Mouse (Mus musculus) lung, embryonic 16.5 days (tissue): Measurements from ENCODE around the gene Fam111a. TPM values are rescaled to one million over a fixed set of nuclear protein-coding genes. Genes with fewer than 3 reads are reported as not detected.

ENCODE experiments used
- ATAC-seq: fragments of 200-750 bp; cut with Nextera tagmentation; 2 replicates; pipeline ENCODE4 v1.8.0; 2017; ENCODE audit warnings: low read depth, mild to moderate bottlenecking, moderate library complexity
- H3K27ac ChIP-seq: fragments of 300-500 bp; sonication (generic); 2 replicates; pipeline ENCODE4 v1.5.1; 2014; ENCODE audit warnings: mild to moderate bottlenecking, control low read depth, low read length
- H3K27me3 ChIP-seq: fragments of 300-500 bp; sonication (generic); 2 replicates; pipeline ENCODE4 v1.6.1; 2014; ENCODE audit warnings: low read depth, low read length, mixed read lengths; ENCODE audit not compliant: control insufficient read depth, insufficient read depth
- H3K36me3 ChIP-seq: fragments of 300-500 bp; sonication (generic); 2 replicates; pipeline ENCODE4 v1.6.1; 2014; ENCODE audit warnings: low read length; ENCODE audit not compliant: control insufficient read depth, insufficient read depth
- H3K4me1 ChIP-seq: fragments of 300-500 bp; sonication (generic); replicated peaks from 2 replicates; pipeline ENCODE4 v1.6.1; 2014; ENCODE audit warnings: low read length, mixed read lengths; ENCODE audit not compliant: control insufficient read depth, insufficient read depth
- H3K4me2 ChIP-seq: fragments of 300-500 bp; sonication (generic); 2 replicates; pipeline ENCODE4 v1.6.1; 2014; ENCODE audit warnings: low read depth, low read length, control low read depth
- H3K4me3 ChIP-seq: fragments of 300-500 bp; sonication (generic); 2 replicates; pipeline ENCODE4 v1.5.1; 2014; ENCODE audit warnings: mild to moderate bottlenecking, low read length, control low read depth
- H3K9ac ChIP-seq: fragments of 300-500 bp; sonication (generic); 2 replicates; pipeline ENCODE4 v1.6.1; 2014; ENCODE audit warnings: low read length, control low read depth
- H3K9me3 ChIP-seq: fragments of 300-500 bp; sonication (generic); 2 replicates; pipeline ENCODE4 v1.6.1; 2016; ENCODE audit warnings: low read length; ENCODE audit not compliant: control insufficient read depth
- WGBS: fragments of 180-500 bp; shearing (Covaris S2); extraction: QIAGEN DNeasy Blood & Tissue Kit; methylation state at CpG from one replicate; pipeline ENCODE4 v1.1.7; 2014; 5-methylcytosine and 5-hydroxymethylcytosine counted together
- polyA plus RNA-seq: library from polyadenylated mRNA; unstranded; fragments of >200 nt; fragmentation: Nextera tagmentation; extraction: Ambion mirVana; gene quantifications from 2 replicates; pipeline ENCODE4 v1.2.1, GENCODE M21; 2015

Gene Fam111a
- polyA plus RNA-seq, 1 experiment from 2014 or later = 33.6 TPM

GRCm38 (mm10) chr19:12502756-12503155 lies 42.8 kb upstream of the Fam111a start:
- Histone ChIP-seq H3K4me3 (no peak overlapping the region), H3K27ac (no peak overlapping the region), H3K36me3 (no peaks in the 10 kb centered on the region), H3K9me3 (no peaks in the 10 kb centered on the region), H3K9ac (no peak overlapping the region), H3K27me3 (no peaks in the 10 kb centered on the region), H3K4me1 (peaks cover 13% of the 10 kb centered on the region; the same call in 1 of the 2 replicates), H3K4me2 (no peak overlapping the region)
- WGBS = 70% methylated on average over 7 of the region's 7 CpGs
- no peak for ATAC-seq

- H3K4me2 ChIP-seq = no peak overlapping the region
- H3K27ac ChIP-seq = no peak overlapping the region
- no peak overlapping the region for H3K4me3 ChIP-seq
- H3K9me3 ChIP-seq = no peaks in the 10 kb centered on the region
- no peaks in the 10 kb centered on the region for H3K36me3 ChIP-seq
- H3K27me3 ChIP-seq = no peaks in the 10 kb centered on the region
- H3K4me1 ChIP-seq = no peaks in the 10 kb centered on the region
- H3K9ac ChIP-seq = no peak overlapping the region
- ATAC-seq = no peak
Measured at GRCm38 (mm10) chr19:12514621-12515020, 30.9 kb upstream of the Fam111a start.

GRCm38 (mm10) chr19:12517671-12518540 lies 27.6 kb upstream of the Fam111a start:
- 2% methylated on average over 15 of the region's 16 CpGs for whole genome bisulfite sequencing
- peak; percentile 82 for ATAC-seq
- no peaks in the 10 kb centered on the region for H3K27me3 ChIP-seq
- H3K27ac ChIP-seq = peak overlapping the region; percentile 25; the same call in 1 of the 2 replicates
- no peaks in the 10 kb centered on the region for H3K9me3 ChIP-seq
- no peaks in the 10 kb centered on the region for H3K4me1 ChIP-seq
- peak overlapping the region; percentile 78 for H3K9ac ChIP-seq
- H3K36me3 ChIP-seq = no peaks in the 10 kb centered on the region
- peak overlapping the region; percentile 85 for H3K4me2 ChIP-seq
- peak overlapping the region; percentile 57 for H3K4me3 ChIP-seq

- no peak overlapping the region; the same call in 1 of the 2 replicates for H3K4me3 ChIP-seq
- ATAC-seq = no peak
- no peaks in the 10 kb centered on the region for H3K4me1 ChIP-seq
- H3K4me2 ChIP-seq = peak overlapping the region; percentile 85
- H3K9me3 ChIP-seq = no peaks in the 10 kb centered on the region
- no peaks in the 10 kb centered on the region for H3K36me3 ChIP-seq
- no peak overlapping the region for H3K27ac ChIP-seq
- peak overlapping the region; percentile 78 for H3K9ac ChIP-seq
- no peaks in the 10 kb centered on the region for H3K27me3 ChIP-seq
Measured at GRCm38 (mm10) chr19:12518541-12518890, 27.0 kb upstream of the Fam111a start.

- WGBS = 38% methylated on average over 4 of the region's 4 CpGs
Measured at GRCm38 (mm10) chr19:12523377-12523776, 22.2 kb upstream of the Fam111a start.

GRCm38 (mm10) chr19:12537168-12537567 lies 8.4 kb upstream of the Fam111a start:
- Histone ChIP-seq H3K9ac (no peak overlapping the region), H3K4me3 (no peak overlapping the region), H3K27ac (no peak overlapping the region), H3K27me3 (no peaks in the 10 kb centered on the region), H3K9me3 (no peaks in the 10 kb centered on the region), H3K4me1 (no peaks in the 10 kb centered on the region), H3K4me2 (no peak overlapping the region), H3K36me3 (no peaks in the 10 kb centered on the region)
- ATAC-seq = no peak

More at GRCm38 (mm10) chr19:12523377-12523776, 22.2 kb upstream of the Fam111a start:
- Histone ChIP-seq H3K36me3 (no peaks in the 10 kb centered on the region), H3K4me1 (no peaks in the 10 kb centered on the region), H3K4me3 (no peak overlapping the region), H3K9ac (no peak overlapping the region), H3K9me3 (no peaks in the 10 kb centered on the region), H3K27me3 (no peaks in the 10 kb centered on the region), H3K4me2 (no peak overlapping the region), H3K27ac (no peak overlapping the region)
- ATAC-seq = no peak

- no peak overlapping the region for H3K27ac ChIP-seq
- H3K9ac ChIP-seq = no peak overlapping the region
- WGBS = 68% methylated on average over 1 of the region's 1 CpGs
- no peaks in the 10 kb centered on the region for H3K4me1 ChIP-seq
- H3K36me3 ChIP-seq = no peaks in the 10 kb centered on the region
- H3K27me3 ChIP-seq = no peaks in the 10 kb centered on the region
- no peaks in the 10 kb centered on the region for H3K9me3 ChIP-seq
- H3K4me3 ChIP-seq = no peak overlapping the region
- ATAC-seq = no peak
- H3K4me2 ChIP-seq = no peak overlapping the region
Measured at GRCm38 (mm10) chr19:12539975-12540374, 5.6 kb upstream of the Fam111a start.

GRCm38 (mm10) chr19:12540727-12541126 lies 4.8 kb upstream of the Fam111a start:
- H3K36me3 ChIP-seq = no peaks in the 10 kb centered on the region
- no peaks in the 10 kb centered on the region for H3K9me3 ChIP-seq
- no peak for ATAC-seq
- no peaks in the 10 kb centered on the region for H3K4me1 ChIP-seq
- no peak overlapping the region for H3K4me2 ChIP-seq
- WGBS = 42% methylated on average over 3 of the region's 3 CpGs
- H3K27me3 ChIP-seq = no peaks in the 10 kb centered on the region
- H3K9ac ChIP-seq = no peak overlapping the region
- no peak overlapping the region for H3K4me3 ChIP-seq
- H3K27ac ChIP-seq = no peak overlapping the region

GRCm38 (mm10) chr19:12541644-12542043 lies 3.9 kb upstream of the Fam111a start:
- no peaks in the 10 kb centered on the region for H3K27me3 ChIP-seq
- H3K9ac ChIP-seq = no peak overlapping the region
- 10% methylated on average over 2 of the region's 2 CpGs for WGBS
- no peak overlapping the region for H3K4me2 ChIP-seq
- ATAC-seq = no peak
- no peaks in the 10 kb centered on the region for H3K36me3 ChIP-seq
- no peaks in the 10 kb centered on the region for H3K4me1 ChIP-seq
- H3K4me3 ChIP-seq = no peak overlapping the region
- no peak overlapping the region for H3K27ac ChIP-seq
- H3K9me3 ChIP-seq = no peaks in the 10 kb centered on the region
